In genomic region chr9:47346527-47347111, GRCm38 (mm10) we compare ENCODE assay signal across 22 mouse cellular contexts.
"Had no signal": no experiment of that assay in that cellular context is flagged by ENCODE, and none has a peak within 500 bp of the region (broad histone marks: within the 10 kb centered on the region; RNA-seq: fewer than 3 reads in every experiment).

No protein-coding gene starts in this region.

- H3K4me2 ChIP-seq: kidney, embryonic 15.5 days; lung, embryonic 15.5 days; midbrain, embryonic 12.5 days; midbrain, embryonic 15.5 days; neural tube, embryonic 12.5 days; neural tube, embryonic 15.5 days had no signal

- H3K4me1 ChIP-seq: kidney, embryonic 15.5 days; lung, embryonic 15.5 days; midbrain, embryonic 12.5 days; midbrain, embryonic 15.5 days; neural tube, embryonic 12.5 days; neural tube, embryonic 15.5 days had no signal

- H3K27ac ChIP-seq: kidney, embryonic 15.5 days; left cerebral cortex, adult 2 months; lung, embryonic 15.5 days; midbrain, embryonic 12.5 days; midbrain, embryonic 15.5 days; neural tube, embryonic 12.5 days; neural tube, embryonic 15.5 days; stomach, postnatal 0 days had no signal

- ATAC-seq: midbrain, embryonic 15.5 days had no signal

- DNase-seq: kidney, adult 11 months; kidney, adult 8-10 months; kidney, postnatal 10 days; kidney, postnatal 36 days; layer of hippocampus, postnatal 36 days; lung, adult 18-20 months; lung, postnatal 10 days; lung, postnatal 36 days; right cerebral cortex, adult 18-20 months; right cerebral cortex, postnatal 14 days; right cerebral cortex, postnatal 4 days; thymus, adult 2 months; thymus, postnatal 14 days; thymus, postnatal 4 days had no signal

- H3K9ac ChIP-seq: kidney, embryonic 15.5 days; lung, embryonic 15.5 days; midbrain, embryonic 12.5 days; midbrain, embryonic 15.5 days; neural tube, embryonic 12.5 days; neural tube, embryonic 15.5 days had no signal

- H3K36me3 ChIP-seq: kidney, embryonic 15.5 days; lung, embryonic 15.5 days; midbrain, embryonic 12.5 days; midbrain, embryonic 15.5 days; neural tube, embryonic 12.5 days; neural tube, embryonic 15.5 days had no signal

- H3K9me3 ChIP-seq: kidney, embryonic 15.5 days; lung, embryonic 15.5 days; midbrain, embryonic 12.5 days; midbrain, embryonic 15.5 days; neural tube, embryonic 12.5 days; neural tube, embryonic 15.5 days had no signal

- H3K4me3 ChIP-seq: kidney, embryonic 15.5 days; left cerebral cortex, adult 2 months; lung, embryonic 15.5 days; midbrain, embryonic 12.5 days; midbrain, embryonic 15.5 days; neural tube, embryonic 12.5 days; neural tube, embryonic 15.5 days had no signal

- H3K27me3 ChIP-seq: midbrain, embryonic 15.5 days; neural tube, embryonic 12.5 days had no signal
